Mouse (Mus musculus) G1E (cell line): ENCODE results near the gene Psmc3.

ENCODE experiments used
- GATA1 ChIP-seq: IDR thresholded peaks from 2 replicates; pipeline ENCODE4 v1.6.1; 2012; ENCODE audit warnings: borderline replicate concordance, low read length, inconsistent platforms, mixed read lengths
- GATA2 ChIP-seq: IDR thresholded peaks from 2 replicates; pipeline ENCODE4 v1.6.1; 2012; ENCODE audit warnings: low read depth, low read length, inconsistent platforms, borderline replicate concordance

GRCm38 (mm10) chr2:91044727-91045126 lies 9.1 kb upstream of the Psmc3 start:
- TF ChIP-seq GATA2 (no peak), GATA1 (no peak)
